Mouse (Mus musculus) naive thymus-derived CD4-positive, alpha-beta T cell, adult 5 months (primary cell): Measurements from ENCODE around the gene Slc26a6. TPM values are rescaled to one million over a fixed set of nuclear protein-coding genes. Genes with fewer than 3 reads are reported as not detected.

Source experiments
- polyA plus RNA-seq: library from polyadenylated mRNA; unstranded; fragments of 100-300 nt; shearing (Covaris generic); gene quantifications from one replicate; pipeline ENCODE4 v1.2.1, GENCODE M21; 2017

Gene Slc26a6
- 12.1 TPM for polyA plus RNA-seq

GRCm38 (mm10) chr9:108852976-108853375 is at the start of gene Slc26a6:
Slc26a6 (plus strand) TSS chr9:108853283.

GRCm38 (mm10) chr9:108808163-108808665 is 44.9 kb upstream of the Slc26a6 start, which contains the start of gene Nckipsd:
Nckipsd (plus strand) TSS chr9:108808368.

GRCm38 (mm10) chr9:108825820-108826699 is 27.0 kb upstream of the Slc26a6 start, which contains the start of gene Celsr3:
Celsr3 (plus strand) TSS chr9:108826320.

GRCm38 (mm10) chr9:108914491-108914890 is 61.4 kb downstream of the Slc26a6 start, which contains the start of gene Tmem89:
Tmem89 (plus strand) TSS chr9:108914619.

GRCm38 (mm10) chr9:108936418-108937364 is 83.6 kb downstream of the Slc26a6 start, which contains the start of gene Uqcrc1:
Uqcrc1 (plus strand) TSS chr9:108936633.

GRCm38 (mm10) chr9:108953081-108953636 is 100.1 kb downstream of the Slc26a6 start, which contains the start of gene Col7a1:
Col7a1 (plus strand) TSS chr9:108953586.

Other genes starting within 250 kb of the Slc26a6 start
- 182 TPM for gene Arih2, start 203.9 kb upstream of the Slc26a6 start, polyA plus RNA-seq
- gene Slc25a20, start 191.2 kb upstream of the Slc26a6 start, polyA plus RNA-seq: 18.9 TPM
- gene Prkar2a, start 164.0 kb upstream of the Slc26a6 start, polyA plus RNA-seq: 17.3 TPM
- 44.0 TPM for gene Ip6k2, start 69.5 kb upstream of the Slc26a6 start, polyA plus RNA-seq
- 10.0 TPM for gene Nckipsd, start 44.9 kb upstream of the Slc26a6 start, polyA plus RNA-seq
- 0.27 TPM for gene Celsr3, start 27.0 kb upstream of the Slc26a6 start, polyA plus RNA-seq
- not detected for gene Tmem89, start 61.3 kb downstream of the Slc26a6 start, polyA plus RNA-seq
- 278 TPM for gene Uqcrc1, start 83.3 kb downstream of the Slc26a6 start, polyA plus RNA-seq
- 0.58 TPM for gene Col7a1, start 100.3 kb downstream of the Slc26a6 start, polyA plus RNA-seq
- not detected for gene Ucn2, start 132.7 kb downstream of the Slc26a6 start, polyA plus RNA-seq
- 9.0 TPM for gene Pfkfb4, start 138.5 kb downstream of the Slc26a6 start, polyA plus RNA-seq
- 3,039 TPM for gene Shisa5, start 185.3 kb downstream of the Slc26a6 start, polyA plus RNA-seq
- 56.7 TPM for gene Trex1, start 206.5 kb downstream of the Slc26a6 start, polyA plus RNA-seq
- 20.9 TPM for gene Atrip, start 220.8 kb downstream of the Slc26a6 start, polyA plus RNA-seq
- gene Ccdc51, start 229.2 kb downstream of the Slc26a6 start, polyA plus RNA-seq: 7.0 TPM
- gene Tma7, start 229.3 kb downstream of the Slc26a6 start, polyA plus RNA-seq: 407 TPM
- 1.4 TPM for gene Plxnb1, start 242.1 kb downstream of the Slc26a6 start, polyA plus RNA-seq